Mouse (Mus musculus) midbrain, postnatal 0 days (tissue): ENCODE measurements at regions not wholly inside any gene's neighbourhood (a gene's known extent, or its start where the extent isn't known, plus 50 kb on each side); places are given as distances from the start of the nearest gene placed in this dataset.

ENCODE experiments used
- ATAC-seq: fragments of 200-750 bp; cut with Nextera tagmentation; 2 replicates; pipeline ENCODE4 v1.8.0; 2017; ENCODE audit warnings: moderate number of reproducible peaks, mild to moderate bottlenecking, moderate TSS enrichment, moderate library complexity; ENCODE audit not compliant: low FRiP score
- DNase-seq: peaks from one replicate; pipeline ENCODE4 v3.0.0-alpha.2; 2015; ENCODE audit warnings: low spot score
- H3K27ac ChIP-seq: fragments of 300-500 bp; sonication (generic); 2 replicates; pipeline ENCODE4 v1.5.1; 2014; ENCODE audit warnings: low read depth, mild to moderate bottlenecking, low read length, mixed read lengths
- H3K27me3 ChIP-seq: fragments of 300-500 bp; sonication (generic); 2 replicates; pipeline ENCODE4 v1.6.1; 2014; ENCODE audit warnings: low read length, control low read depth, mixed read lengths; ENCODE audit not compliant: insufficient read depth
- H3K36me3 ChIP-seq: fragments of 300-500 bp; sonication (generic); 2 replicates; pipeline ENCODE4 v1.6.1; 2014; ENCODE audit warnings: low read length, control low read depth, mixed read lengths; ENCODE audit not compliant: insufficient read depth
- H3K4me1 ChIP-seq: fragments of 300-500 bp; sonication (generic); 2 replicates; pipeline ENCODE4 v1.6.1; 2014; ENCODE audit warnings: mild to moderate bottlenecking, control low read depth, antibody characterized with exemption, low read length, mixed read lengths; ENCODE audit not compliant: insufficient read depth
- H3K4me2 ChIP-seq: fragments of 300-500 bp; sonication (generic); 2 replicates; pipeline ENCODE4 v1.6.1; 2014; ENCODE audit warnings: low read depth, mild to moderate bottlenecking, low read length, mixed read lengths; ENCODE audit not compliant: poor library complexity, severe bottlenecking
- H3K4me3 ChIP-seq: fragments of 300-500 bp; sonication (generic); 2 replicates; pipeline ENCODE4 v1.5.1; 2014; ENCODE audit warnings: low read depth, mild to moderate bottlenecking, low read length, moderate library complexity
- H3K9ac ChIP-seq: fragments of 300-500 bp; sonication (generic); replicated peaks from 2 replicates; pipeline ENCODE4 v1.6.1; 2014; ENCODE audit warnings: mild to moderate bottlenecking, low read length, moderate library complexity, mixed read lengths; ENCODE audit not compliant: poor library complexity, severe bottlenecking
- H3K9me3 ChIP-seq: fragments of 300-500 bp; sonication (generic); 2 replicates; pipeline ENCODE4 v1.6.1; 2016; ENCODE audit warnings: low read length, control low read depth
- CTCF ChIP-seq: IDR thresholded peaks from 2 replicates; pipeline ENCODE4 v1.5.1; 2016; ENCODE audit warnings: antibody characterized with exemption, mild to moderate bottlenecking
- WGBS: fragments of 180-500 bp; shearing (Covaris S2); extraction: QIAGEN DNeasy Blood & Tissue Kit; methylation state at CpG from one replicate; pipeline ENCODE4 v1.1.7; 2014; 5-methylcytosine and 5-hydroxymethylcytosine counted together

DNA sequence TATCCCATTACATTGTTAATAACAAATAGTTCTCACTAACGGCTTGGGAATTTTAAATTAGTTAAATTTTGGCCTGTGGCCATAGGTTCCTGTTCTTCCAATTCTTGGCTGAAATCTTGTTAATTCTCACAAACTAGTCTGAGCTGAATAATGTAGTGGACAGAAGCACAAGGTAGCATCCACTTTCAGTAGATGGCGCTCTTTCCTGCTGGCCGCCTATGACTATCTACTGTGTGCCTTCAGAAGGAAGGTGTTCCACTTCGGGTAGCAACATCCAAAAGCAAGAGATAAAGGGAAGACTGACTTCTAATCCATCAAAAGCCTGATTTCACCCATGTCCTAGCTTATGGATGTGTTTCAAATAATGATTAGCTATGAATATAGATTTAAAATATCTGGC lies 172.9 kb downstream of the Sqor start:
- ATAC-seq (no peak), DNase-seq (peak; percentile 61)
- Histone ChIP-seq H3K9ac (no peak overlapping the region), H3K4me2 (no peak overlapping the region), H3K4me1 (no peaks in the 10 kb centered on the region), H3K4me3 (no peak overlapping the region), H3K27ac (no peak overlapping the region), H3K9me3 (no peaks in the 10 kb centered on the region), H3K36me3 (no peaks in the 10 kb centered on the region), H3K27me3 (no peaks in the 10 kb centered on the region)
- WGBS = 45% methylated on average over 4 of the region's 4 CpGs
- peak; percentile 70 for TF ChIP-seq CTCF

DNA sequence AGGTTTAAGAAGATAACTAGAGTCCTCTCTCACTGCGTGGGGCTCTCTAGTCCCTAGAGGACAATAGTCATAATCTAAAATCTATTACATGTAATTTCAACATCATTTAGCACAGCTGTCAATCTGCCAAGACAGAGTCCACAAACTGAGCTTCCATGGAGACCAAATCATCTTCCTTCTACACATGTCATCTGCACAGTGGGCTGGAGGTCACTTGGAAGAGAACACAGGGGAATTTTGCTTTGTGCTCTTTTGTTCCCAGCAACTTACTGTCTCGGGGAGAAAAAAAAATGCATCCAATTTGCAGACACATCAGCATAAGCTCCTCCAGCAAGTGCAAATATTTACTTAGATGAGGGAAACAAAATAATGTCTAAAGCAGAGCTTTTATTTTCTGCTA lies 179.8 kb downstream of the Sqor start:
- Histone ChIP-seq H3K4me3 (no peak overlapping the region), H3K27ac (no peak overlapping the region), H3K4me2 (no peak overlapping the region), H3K4me1 (no peaks in the 10 kb centered on the region), H3K9me3 (no peaks in the 10 kb centered on the region), H3K9ac (no peak overlapping the region), H3K27me3 (no peaks in the 10 kb centered on the region), H3K36me3 (no peaks in the 10 kb centered on the region)
- DNase-seq (peak; percentile 28), ATAC-seq (no peak)
- TF ChIP-seq CTCF = no peak
- 21% methylated on average over 2 of the region's 2 CpGs for WGBS

DNA sequence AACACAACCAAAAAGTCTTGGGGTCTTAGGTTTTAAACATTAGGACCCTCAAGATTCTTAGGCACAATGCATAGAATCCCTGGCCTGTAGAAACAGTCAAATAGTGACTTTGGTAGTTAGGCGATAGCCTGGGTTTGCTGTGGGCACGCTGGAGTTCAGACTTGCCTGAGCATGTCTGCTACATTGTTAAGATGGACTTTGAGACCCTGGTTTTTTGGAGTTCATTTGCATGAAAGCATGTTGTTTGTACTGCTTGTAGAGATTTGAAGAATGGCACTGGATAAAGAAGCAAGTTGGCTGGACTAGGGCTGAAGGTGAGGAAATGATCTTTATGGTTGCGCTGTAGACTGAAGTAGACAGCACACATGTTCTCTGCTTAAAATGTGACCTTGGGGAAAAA lies 180.9 kb downstream of the Sqor start:
- TF ChIP-seq CTCF = no peak
- Histone ChIP-seq H3K27ac (no peak overlapping the region), H3K9ac (no peak overlapping the region), H3K4me3 (no peak overlapping the region), H3K27me3 (no peaks in the 10 kb centered on the region), H3K36me3 (no peaks in the 10 kb centered on the region), H3K4me1 (no peaks in the 10 kb centered on the region), H3K9me3 (no peaks in the 10 kb centered on the region), H3K4me2 (no peak overlapping the region)
- no peak for DNase-seq
- ATAC-seq = no peak
- WGBS = 89% methylated on average over 3 of the region's 3 CpGs

DNA sequence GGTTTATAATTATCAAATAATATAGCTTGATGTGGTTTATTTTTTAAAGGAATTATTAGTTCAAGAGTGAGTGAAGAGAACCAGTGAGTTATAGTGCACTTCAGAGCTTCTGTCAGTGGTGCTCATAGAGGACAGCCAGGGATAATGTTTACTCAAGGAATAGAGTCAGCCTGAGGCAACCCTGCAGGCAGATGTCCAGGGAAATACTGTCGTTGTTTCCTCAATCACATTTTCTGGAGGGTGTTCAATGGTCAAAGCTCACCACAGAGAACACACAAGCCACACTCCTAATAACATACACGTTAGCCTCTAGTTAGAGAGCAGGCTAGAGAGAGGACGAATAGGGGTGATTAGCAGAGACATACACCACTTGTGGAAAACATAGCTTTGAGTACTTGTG lies 184.0 kb downstream of the Sqor start:
- H3K36me3 ChIP-seq = no peaks in the 10 kb centered on the region
- H3K4me2 ChIP-seq = no peak overlapping the region
- no peak overlapping the region for H3K9ac ChIP-seq
- DNase-seq = no peak
- 77% methylated on average over 3 of the region's 3 CpGs for WGBS
- H3K9me3 ChIP-seq = no peaks in the 10 kb centered on the region
- no peak for ATAC-seq
- no peak for TF ChIP-seq CTCF
- no peak overlapping the region for H3K4me3 ChIP-seq
- no peaks in the 10 kb centered on the region for H3K4me1 ChIP-seq
- H3K27ac ChIP-seq = no peak overlapping the region
- H3K27me3 ChIP-seq = no peaks in the 10 kb centered on the region

DNA sequence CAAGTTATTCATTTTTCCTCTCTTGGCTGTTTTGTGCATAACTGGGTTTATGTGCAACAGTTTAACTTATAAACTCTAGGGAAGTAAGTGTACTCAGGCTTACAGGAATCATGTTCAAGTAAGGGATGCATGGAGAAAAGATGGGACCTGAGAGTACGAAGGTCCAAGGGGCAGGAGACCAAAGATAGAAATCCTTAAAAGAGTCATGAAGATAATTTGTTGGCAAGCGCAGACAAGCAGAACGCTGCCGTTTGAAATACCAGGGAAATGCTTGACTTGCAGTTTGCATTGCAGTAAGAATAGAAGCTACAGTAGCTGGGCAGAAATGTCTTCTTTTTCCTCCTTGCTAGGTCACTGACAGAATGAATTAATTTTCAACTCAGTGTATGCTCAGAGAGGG lies 196.7 kb downstream of the Sqor start:
- H3K36me3 ChIP-seq = no peaks in the 10 kb centered on the region
- ATAC-seq (no peak), DNase-seq (no peak)
- 81% methylated on average over 4 of the region's 4 CpGs for WGBS
- no peak overlapping the region for H3K4me2 ChIP-seq
- H3K9ac ChIP-seq = no peak overlapping the region
- H3K27me3 ChIP-seq = no peaks in the 10 kb centered on the region
- TF ChIP-seq CTCF = no peak
- H3K9me3 ChIP-seq = no peaks in the 10 kb centered on the region
- H3K27ac ChIP-seq = no peak overlapping the region
- H3K4me1 ChIP-seq = no peaks in the 10 kb centered on the region
- no peak overlapping the region for H3K4me3 ChIP-seq

DNA sequence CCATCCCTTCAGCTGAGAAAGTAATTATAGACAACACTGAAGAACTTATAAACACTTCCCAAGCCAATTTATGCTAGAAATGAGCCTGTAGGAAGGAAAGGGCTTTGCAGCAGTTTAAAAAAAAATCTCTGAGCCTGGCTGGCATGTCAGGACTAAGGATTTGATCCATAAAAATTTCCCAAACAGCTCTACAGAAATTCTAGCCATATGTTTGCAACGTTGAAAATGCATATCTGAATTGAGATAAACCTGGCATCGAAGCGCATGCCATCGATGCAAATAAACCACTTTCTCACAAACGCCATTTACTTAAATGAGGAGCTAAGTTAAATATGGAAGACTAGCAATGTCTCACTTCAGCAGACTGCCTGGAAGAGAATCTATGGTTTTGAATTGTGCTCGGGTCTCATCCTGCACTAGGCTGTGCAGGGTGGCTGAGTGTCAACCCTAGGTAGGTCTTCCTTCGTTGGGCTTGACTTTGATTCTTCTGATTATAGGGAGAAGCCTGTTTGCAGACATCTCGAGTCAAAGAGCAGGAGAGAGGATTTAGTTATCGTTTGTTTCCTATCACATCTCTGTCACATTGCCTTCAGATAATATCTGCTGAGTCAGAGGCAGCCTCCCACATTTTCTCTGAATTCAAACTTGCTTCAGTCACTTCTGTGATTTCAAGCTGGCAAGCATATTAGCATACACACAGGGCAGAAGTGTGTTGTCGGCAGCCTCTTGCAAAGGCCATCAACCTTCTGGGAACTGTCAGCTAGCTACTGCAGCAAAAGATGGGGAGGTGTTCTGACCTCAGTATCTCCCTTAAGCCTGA lies 204.0 kb downstream of the Sqor start:
- WGBS = 80% methylated on average over 10 of the region's 10 CpGs
- Histone ChIP-seq H3K9me3 (no peaks in the 10 kb centered on the region), H3K27me3 (no peaks in the 10 kb centered on the region), H3K4me3 (no peak overlapping the region), H3K36me3 (no peaks in the 10 kb centered on the region), H3K4me2 (no peak overlapping the region), H3K9ac (no peak overlapping the region), H3K27ac (no peak overlapping the region), H3K4me1 (no peaks in the 10 kb centered on the region)
- ATAC-seq = no peak
- no peak for TF ChIP-seq CTCF
- DNase-seq = no peak
